Mouse (Mus musculus) urinary bladder, postnatal 4 days (tissue): ENCODE measurements around the gene Casz1.

ENCODE experiments used
- DNase-seq, 2 experiments: peaks; one replicate each; pipeline ENCODE4 v3.0.0; 2021 to 2022; ENCODE audit warnings: low spot score in 2 of 2

The Casz1 gene

DNA sequence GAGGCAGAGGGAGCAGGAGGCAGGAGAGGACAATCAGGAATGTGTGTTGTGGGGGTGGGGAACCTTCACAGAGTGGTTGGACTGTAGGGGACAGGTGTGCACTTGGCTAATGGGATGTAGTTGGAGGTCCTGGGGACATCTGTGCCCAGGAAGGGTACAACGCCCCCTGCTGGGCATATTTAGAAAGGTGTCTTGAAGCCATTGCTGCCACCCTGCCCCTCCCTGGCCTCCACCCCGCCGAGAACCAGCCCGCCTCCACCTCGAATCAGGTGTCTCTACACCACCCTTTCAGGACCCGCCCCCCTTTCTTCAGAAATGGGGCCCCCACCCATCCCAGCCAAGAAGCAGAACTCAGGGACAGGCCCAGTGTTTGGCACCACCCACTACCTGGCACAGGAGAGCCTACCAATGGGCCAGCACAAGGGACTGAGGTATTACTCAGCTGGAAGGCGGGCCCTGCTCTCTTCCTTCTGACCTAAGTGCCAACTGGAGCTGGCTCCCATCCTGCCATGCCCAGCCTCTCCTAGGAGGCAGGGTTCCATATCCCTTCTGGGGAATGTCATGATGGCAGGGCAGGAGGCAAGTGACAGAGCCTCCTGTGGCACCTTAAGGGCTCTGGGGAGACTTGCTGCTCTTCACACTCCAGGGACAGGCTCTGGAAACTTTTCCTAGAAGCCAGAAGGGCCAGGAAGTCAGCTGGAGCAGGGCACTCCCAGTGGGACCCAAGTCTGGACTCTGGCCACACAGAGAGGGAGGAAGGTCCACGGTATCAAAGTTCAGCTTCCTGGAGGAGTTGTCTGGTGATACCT is 98.9 kb downstream of the Casz1 start:
- DNase-seq = peak in 1 of 2 experiments; percentile 76

DNA sequence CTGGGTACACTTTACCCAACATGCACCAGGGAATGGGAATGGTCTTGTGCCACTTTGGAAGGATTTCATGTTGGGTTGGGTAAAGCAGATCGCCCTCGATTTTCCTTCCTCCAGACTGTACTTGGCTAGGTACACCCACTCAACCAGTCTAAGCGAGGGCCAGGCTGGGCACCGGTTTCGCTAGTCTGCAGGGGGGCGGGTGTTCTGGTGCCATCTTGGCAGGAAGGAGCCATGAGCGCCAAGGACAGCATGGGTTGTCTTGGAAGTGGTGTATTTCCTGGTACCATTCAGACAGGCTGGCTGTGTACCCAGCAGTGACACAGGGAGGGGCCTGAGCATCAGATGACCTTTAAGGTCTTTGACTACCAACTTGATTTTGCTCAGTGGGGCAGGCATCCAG is 101.1 kb downstream of the Casz1 start:
- no peak for DNase-seq

DNA sequence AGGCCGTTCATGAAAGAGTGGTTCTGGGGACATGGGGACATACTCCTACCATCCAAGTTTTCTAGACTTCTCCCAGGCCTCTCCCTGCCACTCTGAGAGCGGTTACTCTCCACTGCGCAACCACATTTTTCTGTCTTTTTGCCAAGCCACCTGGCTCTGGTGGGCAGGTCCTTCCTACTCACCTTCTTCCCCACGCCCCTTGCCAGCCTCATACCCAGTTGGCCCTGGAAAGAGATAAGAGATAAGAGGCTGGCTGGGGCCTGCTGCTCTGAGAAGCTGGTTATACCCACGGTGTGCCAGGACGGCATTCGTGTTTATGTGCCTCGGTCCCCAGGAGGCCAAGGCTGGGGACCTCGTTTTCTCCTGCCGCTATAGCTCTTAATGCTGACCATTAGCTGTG is 102.6 kb downstream of the Casz1 start:
- no peak for DNase-seq

DNA sequence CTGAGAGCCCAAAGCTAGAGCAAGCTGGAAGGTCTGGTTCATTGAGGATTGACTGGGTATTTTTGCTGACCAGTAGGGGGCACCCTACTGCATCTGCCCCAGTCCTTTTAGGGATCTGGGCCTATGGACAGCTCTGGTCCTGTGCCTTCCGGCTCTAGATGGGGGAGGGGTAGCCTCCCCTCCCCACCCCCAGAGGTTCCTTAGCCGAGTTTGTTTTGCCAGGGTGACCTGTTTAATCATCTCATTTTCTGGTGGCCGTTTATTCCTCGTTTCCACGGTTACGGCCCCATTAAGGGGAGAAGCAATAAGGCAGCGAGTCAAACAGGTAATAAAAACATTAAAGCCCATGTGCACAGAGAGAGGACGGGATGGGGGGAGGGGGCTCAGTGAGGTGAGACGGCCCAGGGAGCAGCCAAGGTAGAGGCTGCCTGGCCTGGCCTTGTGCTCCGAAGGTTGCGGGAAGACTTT is 104.0 kb downstream of the Casz1 start:
- no peak for DNase-seq

DNA sequence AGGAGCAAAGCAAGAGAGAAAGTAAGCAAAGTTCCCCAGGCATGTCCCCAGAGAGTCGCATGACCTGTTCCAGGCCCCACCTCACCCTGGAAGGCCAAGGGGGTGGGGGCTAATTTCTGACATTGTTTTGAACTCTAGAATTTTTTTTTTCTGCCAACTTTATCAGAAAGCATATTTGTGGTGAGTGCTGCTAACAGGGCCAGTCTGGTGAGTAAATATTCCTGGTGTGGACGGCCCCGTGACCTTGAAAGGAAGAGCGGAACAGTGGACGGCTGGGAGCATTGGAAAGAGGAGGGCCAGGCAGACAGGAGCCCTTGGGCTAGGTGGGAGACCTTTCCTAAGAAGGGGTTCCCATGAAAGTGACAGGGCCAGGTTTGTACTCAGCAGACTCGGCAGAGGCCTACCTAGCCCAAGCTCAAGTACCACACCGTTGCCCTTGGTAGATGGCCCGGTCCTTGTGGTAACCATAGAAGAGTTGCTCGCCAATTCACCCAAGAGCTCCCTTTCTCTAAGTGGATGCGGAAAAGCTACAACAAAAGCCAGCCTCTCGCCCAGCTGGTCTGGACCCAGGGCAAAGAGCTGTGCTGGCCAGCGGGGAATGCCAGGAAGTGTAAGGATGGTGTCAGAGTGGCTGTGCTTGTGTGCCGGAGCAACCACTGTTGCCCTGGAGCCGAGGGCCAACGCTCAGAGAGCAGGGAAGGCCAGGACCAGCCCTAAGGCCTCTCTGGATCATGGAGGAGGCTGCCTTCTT is 104.7 kb downstream of the Casz1 start:
- DNase-seq = no peak

DNA sequence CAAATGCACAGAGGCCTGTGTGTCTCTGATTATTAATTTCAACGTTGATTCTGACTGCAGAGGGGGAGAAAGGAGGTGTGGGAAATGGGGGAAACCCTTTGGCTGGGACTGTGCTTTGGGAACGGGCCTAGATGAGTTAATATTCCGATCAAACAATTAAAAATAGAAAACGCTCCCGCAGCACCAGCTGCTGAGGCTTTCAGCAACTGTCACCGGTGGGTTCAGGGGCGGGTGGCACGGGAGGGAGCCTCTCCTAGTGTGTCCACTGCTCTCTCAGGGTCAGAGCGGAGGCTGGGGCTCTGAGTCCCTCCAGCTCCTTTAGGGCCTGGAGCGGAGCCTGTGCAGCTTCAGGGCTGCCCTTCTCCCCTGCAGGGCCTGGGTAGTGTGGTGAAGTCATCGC is 105.3 kb downstream of the Casz1 start:
- no peak for DNase-seq

DNA sequence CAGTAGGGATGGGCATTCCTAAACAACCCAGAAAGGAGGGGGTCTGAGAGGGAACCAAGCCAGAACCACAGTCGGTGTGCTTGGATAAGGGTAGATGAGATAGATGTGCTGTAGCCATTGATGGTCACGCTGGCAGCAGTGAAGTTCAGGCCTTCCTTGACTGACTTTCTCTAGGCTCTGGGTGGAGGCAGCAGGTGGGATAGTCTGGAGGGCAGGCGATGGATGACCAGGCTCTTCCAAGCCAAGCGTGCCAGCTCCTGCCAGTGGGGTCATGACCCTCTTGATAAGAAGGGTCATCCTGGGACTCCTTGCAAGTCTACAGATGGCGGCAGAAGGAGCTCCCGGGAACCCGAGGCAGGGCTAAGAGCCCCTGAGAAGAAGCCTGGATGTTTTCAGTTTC is 107.9 kb downstream of the Casz1 start:
- no peak for DNase-seq

DNA sequence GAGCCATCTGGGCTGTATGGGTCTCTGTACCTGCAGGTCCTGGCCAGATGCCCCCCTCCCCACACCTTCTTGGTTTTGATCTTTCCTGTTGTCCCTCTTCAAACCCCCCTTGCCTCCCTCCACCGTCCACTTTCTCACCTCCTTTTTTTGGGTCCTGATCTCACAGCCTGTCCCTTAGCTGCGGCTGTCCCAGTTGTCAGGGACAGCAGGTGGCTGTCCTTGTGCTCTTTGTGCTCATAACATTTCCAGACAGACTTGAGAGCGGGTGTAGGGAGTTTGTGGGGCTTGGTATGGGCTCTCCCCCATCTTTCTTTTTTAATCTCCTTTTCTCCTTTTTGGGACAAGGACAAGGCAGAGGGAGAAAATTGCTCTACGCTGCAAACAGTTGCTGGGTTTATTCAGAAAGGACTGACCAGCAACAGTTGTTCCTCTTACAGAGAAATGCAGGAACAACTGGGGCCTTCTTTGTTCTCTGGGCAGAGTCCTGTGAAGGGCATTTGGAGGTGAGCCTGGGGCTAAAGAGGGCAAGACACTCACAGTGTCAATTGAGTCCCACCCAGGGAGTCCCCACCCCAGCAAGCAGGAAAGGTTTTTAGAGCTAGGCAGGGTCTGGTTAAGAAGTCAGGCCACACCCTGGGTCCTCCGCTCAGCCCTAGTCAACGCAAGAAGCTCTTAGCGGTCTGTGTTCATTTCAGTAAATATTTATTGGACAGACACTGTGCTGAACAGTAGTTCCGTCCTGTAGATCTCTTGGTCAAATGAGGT is 108.8 kb downstream of the Casz1 start:
- no peak for DNase-seq

DNA sequence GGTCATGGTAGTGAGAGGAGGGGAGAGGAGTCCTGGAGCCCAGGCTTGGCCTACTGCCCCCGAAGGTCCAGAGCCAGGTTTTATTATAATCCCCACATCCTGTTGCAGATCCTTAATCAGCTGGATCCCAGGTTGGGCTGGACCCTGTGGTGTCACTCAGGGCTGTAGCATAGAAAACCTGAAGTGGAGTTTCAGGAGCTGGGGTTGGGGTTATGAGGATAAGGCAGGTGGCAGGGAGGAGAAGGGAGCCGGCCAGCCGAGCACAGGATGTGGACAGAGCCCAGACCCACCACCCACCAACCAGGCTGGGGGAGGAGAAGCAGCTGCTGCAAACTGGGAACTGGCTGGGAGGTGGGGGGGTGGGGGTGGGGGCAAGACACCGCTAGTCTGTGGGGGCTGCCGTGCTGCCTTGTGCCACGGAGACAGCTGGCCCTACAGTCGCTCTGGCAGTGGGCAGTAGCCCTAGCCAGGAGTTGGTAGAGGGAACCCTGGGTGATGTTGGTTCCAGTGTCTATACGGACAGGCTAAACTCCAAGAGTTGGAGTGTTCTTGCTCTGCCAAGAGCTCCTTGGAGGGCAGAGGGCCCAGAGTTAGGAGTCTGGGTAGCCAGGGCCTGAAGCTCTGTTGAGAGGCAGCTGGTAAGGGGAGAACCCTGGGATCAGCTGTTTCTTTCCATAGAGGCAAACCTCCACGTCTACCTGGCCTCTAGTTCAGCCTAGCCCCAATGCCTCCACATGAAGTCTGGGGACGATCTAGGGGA is 110.8 kb downstream of the Casz1 start:
- DNase-seq = peak; percentile 48 to 75

DNA sequence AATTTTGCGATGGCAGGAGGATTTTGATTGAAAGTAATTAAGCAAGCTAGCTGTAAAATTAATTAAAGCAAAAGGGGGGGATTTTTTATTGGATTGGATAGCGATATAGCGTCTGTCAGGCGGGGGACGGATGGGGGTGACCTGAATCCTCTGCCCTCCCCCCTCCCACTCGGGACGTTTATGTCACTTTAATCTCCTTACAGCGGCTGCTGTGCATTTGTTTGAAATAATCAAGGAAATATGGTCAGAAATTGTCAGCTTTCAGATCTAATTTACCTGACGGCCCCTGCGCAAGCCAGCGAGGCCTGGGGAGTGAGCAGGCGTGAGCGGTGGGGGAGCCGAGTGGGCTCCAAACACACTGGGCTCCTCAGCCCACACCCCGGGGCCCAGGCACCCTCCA is 111.6 kb downstream of the Casz1 start:
- DNase-seq = no peak

DNA sequence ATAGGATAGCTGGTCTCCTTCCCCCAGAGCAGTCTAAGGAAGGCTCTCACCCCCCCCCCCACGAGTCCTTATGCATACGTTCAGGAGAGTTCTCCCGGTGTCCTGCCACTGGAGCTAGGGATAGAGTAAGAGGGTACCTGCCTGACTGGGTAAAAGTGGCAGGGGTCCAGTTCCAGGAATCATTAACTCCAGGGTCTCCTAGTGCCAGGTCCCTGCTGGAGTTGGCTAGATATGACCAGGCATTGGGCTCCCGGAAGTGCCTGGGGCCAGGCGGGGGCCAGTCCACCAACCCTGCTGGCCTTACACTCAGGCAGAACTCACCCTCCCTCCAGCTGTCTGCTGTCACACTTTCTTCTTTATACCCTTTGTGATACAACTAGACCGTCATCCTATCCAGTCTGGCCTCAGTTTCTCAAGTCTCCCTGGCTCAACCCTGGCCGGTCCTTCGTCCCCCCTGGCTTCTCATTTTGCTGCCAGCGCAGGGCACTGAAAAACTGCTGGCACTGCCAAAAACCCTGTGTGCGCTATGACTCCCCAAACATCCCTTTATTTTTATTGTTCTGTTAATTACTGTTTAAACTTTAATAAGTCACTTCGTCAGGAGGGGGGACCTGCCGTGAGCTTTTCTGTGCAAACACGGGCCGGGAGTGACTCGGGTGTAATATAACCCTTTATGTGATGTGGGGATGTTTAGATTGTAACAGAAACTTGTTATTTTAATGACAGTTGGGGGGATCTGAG is 114.6 kb downstream of the Casz1 start:
- DNase-seq = no peak

DNA sequence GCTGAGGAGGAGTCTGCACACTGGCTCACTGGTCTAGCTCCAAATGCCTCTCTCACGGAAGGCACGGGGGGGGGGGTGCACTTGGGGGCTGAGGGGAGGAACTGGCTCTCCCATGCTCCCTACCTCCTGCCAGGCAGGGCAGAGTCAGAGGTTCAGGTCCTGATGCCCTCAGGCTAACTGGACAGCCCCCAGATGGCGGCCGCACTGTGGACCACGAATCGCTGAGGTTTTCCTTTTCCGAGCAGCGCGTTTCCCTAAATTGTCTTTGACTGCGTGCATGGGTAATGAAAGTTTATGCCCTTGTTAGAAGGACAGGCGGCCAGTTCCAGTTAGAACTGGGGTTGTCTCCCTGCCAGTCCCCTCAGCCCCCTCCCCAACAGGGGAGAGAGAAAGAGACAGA is 116.4 kb downstream of the Casz1 start:
- DNase-seq = no peak

DNA sequence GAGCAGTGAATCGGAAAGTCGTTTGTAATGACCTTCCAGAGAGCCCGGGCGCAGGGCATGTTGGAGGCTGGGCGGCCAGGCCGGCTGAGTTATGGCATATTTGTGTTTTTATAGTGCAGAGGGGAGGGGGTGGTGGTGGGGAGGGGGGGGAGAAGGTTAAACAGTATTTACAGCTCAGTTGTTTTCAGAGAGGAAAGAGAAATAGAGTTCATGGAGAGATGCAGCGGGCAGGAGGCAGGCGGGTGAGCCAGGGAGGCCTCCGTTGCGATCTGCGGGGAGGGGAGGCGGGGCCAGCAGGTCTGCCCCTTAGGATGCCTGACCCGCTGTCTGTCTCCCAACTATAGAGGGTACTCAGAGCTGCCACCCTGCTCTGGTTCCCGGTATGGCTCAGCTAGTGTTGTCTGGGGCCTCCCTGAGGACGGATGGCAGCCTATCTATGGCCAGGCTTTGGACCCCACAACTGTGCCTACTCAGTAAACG is 118.0 kb downstream of the Casz1 start:
- no peak for DNase-seq

DNA sequence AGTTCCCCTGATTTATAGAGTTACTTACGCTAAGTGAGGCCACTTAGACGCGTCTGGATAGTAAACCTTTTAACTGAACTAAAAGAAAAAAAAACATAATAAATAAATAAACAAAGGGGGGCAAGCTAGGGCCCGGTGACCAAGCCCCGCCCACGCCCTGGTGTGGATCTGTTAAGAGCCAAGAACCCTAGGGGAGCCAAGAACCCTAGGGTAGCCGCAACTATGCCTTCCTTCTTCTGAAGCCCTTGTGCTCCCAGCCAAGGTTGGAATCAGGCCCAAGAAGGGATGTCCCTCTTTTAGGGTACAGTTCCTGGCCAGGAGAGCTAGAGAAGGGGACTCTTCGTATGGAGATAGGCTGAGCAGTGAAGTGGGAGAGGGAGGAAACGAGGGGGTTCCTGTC is 119.2 kb downstream of the Casz1 start:
- DNase-seq = no peak

DNA sequence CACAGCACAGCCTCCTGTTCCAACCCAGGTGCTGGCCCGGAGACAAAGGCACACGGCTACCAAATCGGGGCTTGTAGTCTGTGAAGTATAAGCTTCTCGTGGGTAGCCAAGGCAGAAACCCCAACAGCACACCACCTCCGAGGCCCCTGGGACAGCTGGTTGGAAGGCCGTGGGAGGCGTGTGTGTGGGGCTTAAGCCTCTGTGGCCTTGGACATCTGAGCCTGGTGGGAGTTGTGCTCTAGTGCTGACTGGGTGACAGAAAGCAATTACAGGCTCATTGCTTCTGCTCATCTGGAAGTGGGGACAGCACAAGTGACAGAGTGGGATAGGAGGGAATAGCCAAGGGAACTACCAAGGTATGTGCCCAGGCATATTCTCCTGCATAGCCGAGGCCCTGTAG is 119.7 kb downstream of the Casz1 start:
- DNase-seq = no peak

DNA sequence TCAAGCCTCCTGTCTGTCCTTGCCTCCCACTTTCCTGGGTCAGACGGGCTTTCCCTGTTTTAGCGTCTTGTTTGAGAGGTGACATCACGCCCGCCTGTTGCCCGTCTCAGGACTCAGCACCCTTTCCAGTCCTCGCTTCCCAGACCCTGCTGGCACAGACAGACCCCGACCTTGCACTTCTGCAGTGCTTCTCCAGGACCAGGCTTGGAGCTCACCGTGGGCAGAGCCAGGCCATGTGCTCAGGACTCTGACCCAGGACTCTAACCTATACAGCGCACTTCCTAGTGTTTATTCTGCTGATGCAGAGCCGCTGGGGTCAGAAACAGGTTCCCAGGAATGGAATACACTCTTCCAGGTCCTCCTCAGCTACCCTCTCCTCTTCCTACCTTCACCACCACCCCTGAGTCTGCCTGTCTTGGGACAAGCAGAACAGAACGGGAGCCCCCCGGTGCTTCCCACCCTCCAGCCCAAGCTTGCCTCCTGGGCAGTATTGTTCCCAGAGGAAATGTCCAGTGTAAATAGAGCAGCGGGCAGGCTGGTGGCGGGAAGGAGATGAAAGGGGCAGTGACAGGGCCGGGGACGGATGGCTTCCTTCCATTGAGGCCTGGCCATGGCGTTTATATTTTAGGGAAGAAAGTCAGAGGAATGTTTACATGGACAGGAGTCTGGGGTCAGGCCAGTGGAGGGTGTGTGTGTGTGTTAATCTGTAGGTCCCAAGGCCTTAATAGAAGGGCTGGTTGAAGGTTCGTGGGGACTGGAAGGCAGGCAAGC is 121.5 kb downstream of the Casz1 start:
- DNase-seq = no peak

DNA sequence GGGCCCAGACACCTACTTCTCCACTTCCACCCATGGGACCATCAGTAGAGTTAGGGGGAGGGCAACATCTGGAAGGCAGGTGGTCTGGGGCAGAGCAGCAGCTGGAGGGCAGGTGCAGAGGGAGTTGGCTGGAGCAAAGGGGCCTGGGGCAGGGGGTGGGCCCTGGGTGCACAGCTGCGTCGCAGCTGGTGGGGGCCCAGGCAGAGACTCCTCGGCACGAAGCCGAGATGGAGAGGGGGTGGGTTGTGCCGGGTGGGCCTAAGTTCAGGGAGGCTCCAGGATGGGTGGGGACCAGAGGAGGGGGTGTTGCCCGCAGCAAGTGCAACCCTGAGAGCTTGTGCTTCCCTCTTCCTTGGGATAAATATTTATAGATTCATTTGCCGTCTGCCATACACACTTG is 122.2 kb downstream of the Casz1 start:
- no peak for DNase-seq

DNA sequence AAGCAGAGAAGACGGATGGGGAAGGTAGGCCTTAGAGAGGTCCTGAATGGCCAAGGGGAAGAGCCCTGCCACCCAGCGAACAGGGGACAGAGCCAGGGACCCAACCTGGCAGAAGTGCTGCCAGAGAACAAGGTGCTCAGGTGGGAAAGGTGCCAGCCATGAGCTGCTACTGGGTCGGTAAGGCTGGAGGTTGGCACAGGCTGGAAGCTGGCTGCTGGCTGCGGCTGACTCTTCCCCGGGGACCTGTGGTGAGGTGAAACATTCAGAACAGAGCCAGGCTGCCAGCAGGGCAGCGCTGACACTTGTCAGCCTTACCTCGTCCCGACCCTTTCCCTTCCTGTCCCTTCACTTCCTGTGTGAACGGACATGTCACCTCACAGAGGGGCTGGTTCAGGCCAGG is 124.1 kb downstream of the Casz1 start:
- DNase-seq = no peak

DNA sequence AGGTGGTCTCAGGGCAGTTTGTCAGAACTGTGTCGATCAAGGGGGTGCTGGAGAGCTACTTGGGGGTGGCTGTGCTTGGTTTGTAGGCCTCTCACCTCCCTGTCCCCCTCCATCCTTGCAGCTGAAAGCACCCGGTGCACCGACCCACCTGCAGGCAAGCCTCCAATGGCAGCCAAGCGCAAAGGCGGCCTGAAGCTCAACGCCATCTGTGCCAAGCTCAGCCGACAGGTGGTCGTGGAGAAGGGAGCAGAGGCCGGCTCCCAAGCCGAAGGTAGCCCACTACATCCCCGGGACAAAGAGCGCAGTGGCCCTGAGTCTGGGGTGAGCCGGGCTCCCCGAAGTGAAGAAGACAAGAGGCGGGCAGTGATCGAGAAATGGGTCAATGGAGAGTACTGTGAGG is 124.6 kb downstream of the Casz1 start:
- DNase-seq = no peak

DNA sequence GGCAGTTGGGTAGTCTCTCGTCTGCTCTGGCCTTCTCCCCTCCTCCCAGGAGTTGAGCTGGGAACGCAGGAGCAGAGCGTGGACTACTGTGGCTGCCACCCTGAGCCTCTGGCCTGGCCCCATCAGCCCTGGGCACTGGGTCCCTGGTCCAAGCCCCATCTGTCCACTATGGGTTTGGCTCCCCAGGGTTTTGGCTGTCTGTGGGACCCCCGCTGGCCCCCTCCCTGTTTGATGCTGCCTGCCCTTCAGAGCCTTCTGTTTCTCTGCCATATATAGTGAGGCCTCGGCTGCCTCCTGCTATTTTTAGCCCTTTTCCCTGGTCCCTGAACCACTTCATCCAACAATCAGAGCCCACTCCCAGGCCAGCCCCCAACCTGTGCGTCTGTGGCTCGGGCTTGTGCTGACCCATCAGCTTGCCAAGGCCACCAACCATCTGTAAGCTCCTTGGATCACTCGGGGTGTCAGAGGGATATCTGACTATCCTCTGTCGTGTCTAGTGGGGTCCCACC is 126.5 kb downstream of the Casz1 start:
- no peak for DNase-seq
